Mouse (Mus musculus) stomach, postnatal 0 days (tissue): ENCODE results near the gene Tent4a. TPM values are rescaled to one million over a fixed set of nuclear protein-coding genes. Genes with fewer than 3 reads are reported as not detected.
"Not testable (repeated sequence)": the region's sequence is repeated elsewhere in the genome, so short reads cannot be mapped to it uniquely, and the experiment has no call there.

Experiments used
- ATAC-seq: fragments of 200-750 bp; cut with Nextera tagmentation; 2 replicates; pipeline ENCODE4 v1.8.0; 2017; ENCODE audit not compliant: low FRiP score, low TSS enrichment
- DNase-seq: peaks from one replicate; pipeline ENCODE4 v3.0.0-alpha.2; 2016; ENCODE audit warnings: low spot score
- H3K27ac ChIP-seq: fragments of 300-500 bp; sonication (generic); replicated peaks from 2 replicates; pipeline ENCODE4 v1.5.1; 2014; ENCODE audit warnings: mild to moderate bottlenecking, control low read depth
- H3K27me3 ChIP-seq: fragments of 300-500 bp; sonication (generic); 2 replicates; pipeline ENCODE4 v1.6.1; 2014; ENCODE audit warnings: low read length; ENCODE audit not compliant: control insufficient read depth, insufficient read depth
- H3K36me3 ChIP-seq: fragments of 300-500 bp; sonication (generic); 2 replicates; pipeline ENCODE4 v1.6.1; 2014; ENCODE audit warnings: low read length, mixed read lengths; ENCODE audit not compliant: control insufficient read depth, insufficient read depth
- H3K4me1 ChIP-seq: fragments of 300-500 bp; sonication (generic); replicated peaks from 2 replicates; pipeline ENCODE4 v1.6.1; 2014; ENCODE audit warnings: antibody characterized with exemption; ENCODE audit not compliant: control insufficient read depth, insufficient read depth
- H3K4me2 ChIP-seq: fragments of 300-500 bp; sonication (generic); replicated peaks from 2 replicates; pipeline ENCODE4 v1.6.1; 2014; ENCODE audit warnings: low read depth, mild to moderate bottlenecking, control low read depth, moderate library complexity
- H3K4me3 ChIP-seq: fragments of 300-500 bp; sonication (generic); 2 replicates; pipeline ENCODE4 v1.5.1; 2014; ENCODE audit warnings: low read depth, low read length, control low read depth
- H3K9ac ChIP-seq: fragments of 300-500 bp; sonication (generic); 2 replicates; pipeline ENCODE4 v1.6.1; 2014; ENCODE audit warnings: mild to moderate bottlenecking, low read length, control low read depth, mixed read lengths
- H3K9me3 ChIP-seq: fragments of 300-500 bp; sonication (generic); 2 replicates; pipeline ENCODE4 v1.6.1; 2016; ENCODE audit warnings: low read length; ENCODE audit not compliant: control insufficient read depth
- CTCF ChIP-seq: IDR thresholded peaks from 2 replicates; pipeline ENCODE4 v1.5.1; 2016; ENCODE audit warnings: antibody characterized with exemption, low read depth, mild to moderate bottlenecking, moderate library complexity
- EP300 ChIP-seq: optimal IDR thresholded peaks from 2 replicates; pipeline ENCODE3; 2016; ENCODE audit warnings: antibody characterized with exemption
- WGBS: fragments of 180-500 bp; shearing (Covaris S2); extraction: QIAGEN DNeasy Blood & Tissue Kit; methylation state at CpG from one replicate; pipeline ENCODE4 v1.1.7; 2014; 5-methylcytosine and 5-hydroxymethylcytosine counted together
- polyA plus RNA-seq: library from polyadenylated mRNA; unstranded; fragments of >200 nt; fragmentation: Nextera tagmentation; extraction: Ambion mirVana; gene quantifications from 2 replicates; pipeline ENCODE4 v1.2.1, GENCODE M21; 2015

Tent4a gene
- polyA plus RNA-seq, 1 experiment from 2014 or later = 2.6 TPM

DNA sequence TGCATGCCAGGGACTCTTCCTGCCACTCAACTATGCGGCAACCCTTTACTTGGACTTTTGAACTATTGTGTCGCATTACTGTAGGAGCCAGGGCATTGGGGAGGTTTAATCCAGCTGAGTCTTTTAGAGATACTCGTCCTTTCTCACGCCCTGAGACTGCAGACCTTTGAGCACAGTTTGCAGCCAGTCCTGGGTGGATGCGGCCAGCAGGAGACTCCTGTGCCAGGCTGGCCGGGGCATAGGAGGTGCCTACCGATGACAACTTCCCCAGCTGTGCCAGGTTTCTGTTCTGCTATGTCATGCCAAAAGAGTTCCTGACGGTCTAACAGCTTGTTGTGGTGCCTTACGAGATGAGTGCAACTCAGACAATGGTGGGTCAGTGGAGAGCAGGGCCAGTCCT lies 34.8 kb upstream of the Tent4a start:
- Histone ChIP-seq H3K4me1 (no peaks in the 10 kb centered on the region), H3K4me3 (no peak overlapping the region), H3K9me3 (no peaks in the 10 kb centered on the region), H3K9ac (no peak overlapping the region), H3K4me2 (no peak overlapping the region), H3K27ac (no peak overlapping the region), H3K27me3 (no peaks in the 10 kb centered on the region), H3K36me3 (no peaks in the 10 kb centered on the region)
- no peak for DNase-seq
- TF ChIP-seq CTCF (no peak), EP300 (no peak)
- WGBS = 81% methylated on average over 9 of the region's 9 CpGs
- ATAC-seq = peak; percentile 63

DNA sequence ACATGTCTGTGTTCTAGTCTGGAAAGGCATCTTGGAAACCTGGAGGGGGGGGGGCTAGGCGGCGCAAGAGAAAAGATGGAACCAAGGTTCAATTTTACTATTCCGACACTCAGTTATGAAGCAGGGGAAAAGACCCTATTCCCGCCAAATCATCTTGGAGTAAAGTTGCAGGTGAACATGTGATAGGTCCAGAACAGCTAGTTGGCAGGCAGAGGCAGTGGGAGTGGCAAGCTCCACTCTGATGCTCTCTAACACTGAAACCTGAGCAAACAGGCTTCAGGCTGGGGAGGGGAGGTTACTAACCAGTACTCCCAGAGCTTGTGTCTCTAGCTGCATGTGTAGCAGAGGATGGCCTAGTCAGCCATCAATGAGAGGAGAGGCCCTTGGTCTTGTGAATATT lies 31.0 kb upstream of the Tent4a start:
- not testable (repeated sequence) for ATAC-seq, H3K27ac ChIP-seq, H3K4me3 ChIP-seq, H3K36me3 ChIP-seq, H3K9ac ChIP-seq, H3K4me2 ChIP-seq, H3K27me3 ChIP-seq, DNase-seq, H3K9me3 ChIP-seq, H3K4me1 ChIP-seq
- 93% methylated on average over 4 of the region's 4 CpGs for WGBS

DNA sequence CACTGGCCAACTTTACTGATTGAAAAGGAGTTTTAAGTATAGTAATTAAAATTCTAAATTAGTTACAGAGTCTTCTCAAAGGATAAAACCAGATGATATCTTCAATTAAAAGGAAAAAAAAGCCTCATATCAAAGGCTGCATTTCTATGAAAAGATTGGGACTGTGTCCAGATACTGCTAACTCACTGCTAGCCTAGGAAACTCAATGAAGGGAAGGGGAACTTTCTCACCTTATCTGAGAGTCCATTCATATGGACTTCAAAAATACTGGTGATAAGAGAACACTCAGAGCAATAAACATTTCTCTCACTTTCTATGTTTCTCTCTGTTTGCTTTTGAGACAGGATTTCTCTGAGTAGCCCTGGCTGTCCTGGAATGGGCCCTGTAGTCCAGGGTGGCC lies 30.2 kb upstream of the Tent4a start:
- Histone ChIP-seq H3K4me1 (peaks cover 4% of the 10 kb centered on the region), H3K4me3 (no peak overlapping the region), H3K9ac (no peak overlapping the region), H3K27me3 (no peaks in the 10 kb centered on the region), H3K27ac (no peak overlapping the region), H3K36me3 (no peaks in the 10 kb centered on the region), H3K9me3 (no peaks in the 10 kb centered on the region), H3K4me2 (no peak overlapping the region)
- TF ChIP-seq CTCF (no peak), EP300 (no peak)
- DNase-seq (no peak), ATAC-seq (no peak)

DNA sequence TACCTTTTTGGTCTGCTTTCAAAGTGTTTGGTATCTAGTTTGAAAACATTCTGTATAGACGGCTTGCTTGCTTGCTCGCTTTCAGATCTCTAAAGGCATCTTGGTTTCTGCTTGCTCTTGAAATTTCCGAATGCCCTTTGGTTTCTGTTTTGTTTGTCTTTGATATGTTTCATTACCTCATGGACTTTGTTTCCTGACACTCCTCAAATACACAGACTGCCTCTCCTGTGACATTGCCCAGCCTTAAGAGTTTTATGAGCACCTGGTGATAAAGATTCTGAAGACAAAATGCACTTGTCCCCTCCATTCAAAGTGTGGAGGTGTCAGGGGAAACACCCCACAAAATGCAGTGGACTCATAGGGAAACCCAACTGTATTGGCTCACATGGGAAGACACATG lies 29.5 kb upstream of the Tent4a start:
- no peak overlapping the region for H3K27ac ChIP-seq
- no peak overlapping the region for H3K4me3 ChIP-seq
- DNase-seq = no peak
- H3K9me3 ChIP-seq = no peaks in the 10 kb centered on the region
- no peaks in the 10 kb centered on the region for H3K27me3 ChIP-seq
- whole genome bisulfite sequencing = 36% methylated on average over 3 of the region's 3 CpGs
- no peak overlapping the region for H3K4me2 ChIP-seq
- TF ChIP-seq CTCF (no peak), EP300 (no peak)
- H3K4me1 ChIP-seq = peaks cover 4% of the 10 kb centered on the region
- ATAC-seq = peak; percentile 74
- H3K9ac ChIP-seq = no peak overlapping the region
- no peaks in the 10 kb centered on the region for H3K36me3 ChIP-seq

DNA sequence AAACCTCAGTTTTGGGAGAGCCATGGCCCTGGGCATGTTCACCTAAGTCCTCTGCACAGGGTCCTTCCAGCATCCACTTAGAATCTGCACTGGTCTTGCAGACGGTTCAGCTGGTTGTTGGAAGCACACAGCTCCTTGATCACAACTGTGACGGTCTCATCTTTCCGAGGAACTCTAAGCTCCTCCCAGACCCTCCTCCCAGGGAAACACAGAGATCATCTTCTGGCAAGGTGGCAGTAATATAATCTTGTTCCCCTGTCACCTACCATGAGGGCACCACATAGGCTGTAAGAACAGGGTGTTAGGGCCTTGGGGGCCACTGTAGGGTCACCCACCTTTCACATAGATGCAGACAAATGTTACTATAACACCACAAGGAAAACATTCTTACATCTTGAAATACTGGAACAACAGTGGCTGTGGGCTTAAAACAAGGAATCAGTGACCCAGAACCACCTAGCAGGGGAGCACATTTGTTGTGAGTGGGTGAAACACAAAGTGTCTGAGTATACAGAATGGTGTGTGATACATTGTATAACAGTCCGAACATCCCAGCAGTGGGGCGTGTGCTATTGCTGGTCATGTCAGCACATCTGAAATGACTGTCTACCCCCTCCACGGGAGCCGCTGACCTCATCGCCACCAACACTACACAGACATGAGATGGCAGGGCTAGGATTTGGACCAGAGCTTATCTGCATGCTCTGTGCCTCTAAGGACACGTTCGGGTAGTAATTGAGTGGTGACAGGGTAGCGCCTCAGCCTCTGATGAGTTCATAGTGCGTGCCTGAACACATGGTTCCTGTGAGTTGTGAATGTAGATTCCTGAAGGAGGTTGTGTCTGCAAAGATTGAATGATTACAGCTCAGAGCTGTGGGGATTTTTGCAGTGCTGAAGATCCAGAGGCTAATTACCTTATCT lies 28.5 kb upstream of the Tent4a start:
- peaks cover 4% of the 10 kb centered on the region for H3K4me1 ChIP-seq
- H3K9ac ChIP-seq = no peak overlapping the region
- DNase-seq (no peak), ATAC-seq (peak; percentile 60)
- no peaks in the 10 kb centered on the region for H3K9me3 ChIP-seq
- 58% methylated on average over 12 of the region's 12 CpGs for WGBS
- no peak overlapping the region for H3K4me2 ChIP-seq
- no peak for TF ChIP-seq CTCF
- TF ChIP-seq EP300 = no peak
- H3K4me3 ChIP-seq = no peak overlapping the region
- H3K36me3 ChIP-seq = no peaks in the 10 kb centered on the region
- no peaks in the 10 kb centered on the region for H3K27me3 ChIP-seq
- H3K27ac ChIP-seq = no peak overlapping the region

DNA sequence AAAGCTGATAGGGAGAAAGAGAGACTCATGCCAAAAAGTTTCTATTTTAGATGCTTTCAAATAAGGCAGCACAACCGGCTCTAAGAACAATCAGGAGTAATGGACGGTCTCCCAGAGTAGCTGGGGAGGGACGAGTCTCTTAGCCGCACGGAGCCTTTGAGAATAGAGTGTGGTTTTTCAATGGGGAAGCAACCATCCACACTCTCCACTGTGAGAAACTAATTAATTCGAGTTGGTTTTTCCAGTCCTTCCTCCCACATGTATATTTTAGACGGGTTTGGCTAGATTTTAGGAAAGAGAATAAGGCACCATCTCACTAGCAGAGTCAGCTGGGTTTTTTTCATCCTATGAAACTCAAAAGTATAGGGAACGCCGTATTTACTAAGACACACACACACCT lies 27.6 kb upstream of the Tent4a start:
- Histone ChIP-seq H3K27me3 (no peaks in the 10 kb centered on the region), H3K4me1 (peaks cover 4% of the 10 kb centered on the region), H3K4me3 (no peak overlapping the region), H3K9me3 (no peaks in the 10 kb centered on the region), H3K4me2 (no peak overlapping the region), H3K27ac (no peak overlapping the region), H3K36me3 (no peaks in the 10 kb centered on the region), H3K9ac (no peak overlapping the region)
- ATAC-seq = no peak
- WGBS = 79% methylated on average over 9 of the region's 9 CpGs
- TF ChIP-seq EP300 = no peak
- TF ChIP-seq CTCF = no peak
- no peak for DNase-seq
